Mouse (Mus musculus) layer of hippocampus, postnatal 36 days (tissue): ENCODE data around the gene C87977. TPM values are rescaled to one million over a fixed set of nuclear protein-coding genes. Genes with fewer than 3 reads are reported as not detected.
"Not testable (repeated sequence)": the region's sequence is repeated elsewhere in the genome, so short reads cannot be mapped to it uniquely, and the experiment has no call there.

Experiments used
- DNase-seq, 2 experiments: peaks; one replicate each; pipeline ENCODE4 v3.0.0; 2022
- total RNA-seq, 2 experiments: library from RNA; stranded (reverse); gene quantifications; 2 replicates each; pipeline ENCODE4 v1.2.3; 2021

The C87977 gene
- total RNA-seq, result not detected

GRCm38 (mm10) chr4:144213218-144213617 lies at the start of gene C87977:
C87977 (minus strand) TSS chr4:144213318.
- DNase-seq, result not testable (repeated sequence)

GRCm38 (mm10) chr4:144254768-144255167 lies 41.6 kb upstream of the C87977 start:
- DNase-seq, result not testable (repeated sequence)

GRCm38 (mm10) chr4:144190419-144190818 lies 22.7 kb downstream of the C87977 start, which contains the start of gene Oog2:
Oog2 (plus strand) TSS chr4:144190719.
- DNase-seq, result no peak

GRCm38 (mm10) chr4:144162563-144162962 lies 50.6 kb downstream of the C87977 start, which contains the start of gene Oog3:
Oog3 (minus strand) TSS chr4:144162663.
- DNase-seq, result no peak

Other genes with a start within 250 kb of the C87977 start
- not detected for gene Gm13101, start 246.4 kb downstream of the C87977 start, total RNA-seq
- not detected for gene Pramef17, start 218.9 kb downstream of the C87977 start, total RNA-seq
- not detected for gene Pramel4, start 154.2 kb downstream of the C87977 start, total RNA-seq
- gene Gm13102, start 106.8 kb downstream of the C87977 start, total RNA-seq, result not detected
- gene Oog3, start 50.7 kb downstream of the C87977 start, total RNA-seq, result not detected
- not detected for gene Oog2, start 22.6 kb downstream of the C87977 start, total RNA-seq
- gene Pramel5, start 67.2 kb upstream of the C87977 start, total RNA-seq, result not detected
- not detected for gene Gm13128, start 116.9 kb upstream of the C87977 start, total RNA-seq
- gene Gm13119, start 144.6 kb upstream of the C87977 start, total RNA-seq, result not detected
- gene Pramef20, start 164.6 kb upstream of the C87977 start, total RNA-seq, result not detected
- gene Pramef12, start 195.1 kb upstream of the C87977 start, total RNA-seq, result not detected
- gene 1700012P22Rik, start 225.5 kb upstream of the C87977 start, total RNA-seq, result not detected
- not detected for gene Gm9944, start 240.0 kb upstream of the C87977 start, total RNA-seq